Mouse (Mus musculus): ENCODE measurements at regions not wholly inside any gene's neighbourhood (a gene's known extent, or its start where the extent isn't known, plus 50 kb on each side); places are given as distances from the start of the nearest gene placed in this dataset.
"Not testable (repeated sequence)": the region's sequence is repeated elsewhere in the genome, so short reads cannot be mapped to it uniquely, and the experiment has no call there.

DNA sequence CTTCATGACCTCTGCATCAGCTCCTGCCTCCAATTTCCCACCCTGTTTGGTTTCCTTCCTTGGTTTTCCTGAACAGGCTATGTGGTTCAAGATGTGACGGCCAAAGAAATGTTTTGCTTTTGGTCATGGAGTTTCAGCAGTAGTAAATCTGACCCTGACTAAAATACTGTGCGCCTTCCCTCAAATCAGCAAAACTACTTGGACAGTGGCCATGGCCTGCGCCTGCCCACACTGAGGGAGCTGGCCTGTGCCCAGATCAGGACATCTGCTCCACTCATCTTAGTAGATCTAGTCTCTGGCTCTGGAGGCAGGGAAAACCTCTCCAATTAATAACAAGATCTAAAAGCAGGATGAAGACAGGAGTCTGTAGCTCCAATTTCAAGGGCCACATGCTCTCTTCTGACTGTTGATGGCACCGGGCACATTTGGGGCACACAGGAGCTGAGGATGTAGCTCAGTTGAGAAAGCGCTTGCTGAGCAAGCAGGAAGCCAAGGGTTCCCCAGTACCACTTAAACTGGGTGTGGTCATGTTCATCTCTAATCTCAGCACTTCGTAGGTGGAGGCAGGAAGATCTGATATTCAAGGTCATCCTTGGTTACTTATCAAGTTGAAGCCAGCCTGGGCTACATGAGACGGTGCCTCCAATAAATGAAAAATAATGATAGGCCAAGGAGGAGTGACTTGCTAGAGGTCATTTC is 96.6 kb upstream of the Mrps10 start:
- DNase-seq (ENCODE audit: low spot score in 2 of 2): peak; percentile 54 to 77

DNA sequence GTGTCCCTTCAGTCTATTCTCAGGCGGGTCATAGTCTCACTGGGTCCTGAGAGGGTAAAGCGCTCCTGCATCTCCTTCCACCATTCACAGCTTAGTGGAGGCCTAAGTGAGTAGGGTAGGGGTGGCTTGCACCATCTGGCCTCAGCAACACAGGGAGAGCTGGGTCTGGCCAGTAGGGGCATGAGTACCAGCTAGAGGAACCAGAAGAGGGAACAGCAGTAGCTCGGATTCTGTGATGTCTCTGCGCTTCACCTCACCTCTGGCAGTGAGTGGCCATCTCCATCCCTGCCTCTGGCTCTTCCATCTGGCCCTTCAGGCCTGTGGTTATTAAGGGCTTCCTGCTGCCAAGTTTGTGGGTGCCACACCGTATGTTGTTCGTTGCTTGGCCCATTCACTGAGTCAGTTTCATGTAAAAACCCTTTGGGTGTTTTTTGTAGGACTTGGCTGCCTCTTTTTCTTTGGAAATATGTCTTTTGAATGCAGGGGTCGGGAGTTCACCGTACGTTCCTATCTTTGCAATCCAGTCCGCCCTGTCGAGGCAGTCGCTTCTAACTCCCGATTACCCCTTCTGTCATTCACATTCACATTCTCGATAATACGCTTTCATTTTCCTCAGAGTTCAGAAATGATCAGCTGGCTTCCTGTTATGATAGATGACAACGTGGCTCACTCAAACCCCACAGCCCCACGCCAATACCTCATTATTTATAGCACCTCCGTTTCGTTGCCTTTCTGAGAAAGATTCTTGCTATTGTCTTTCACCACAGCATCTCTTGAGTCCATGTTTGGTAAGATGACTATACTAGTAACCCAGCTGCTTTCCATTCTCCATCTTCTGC is 99.4 kb upstream of the Mrps10 start:
- DNase-seq (ENCODE audit: low spot score in 2 of 2): no peak

DNA sequence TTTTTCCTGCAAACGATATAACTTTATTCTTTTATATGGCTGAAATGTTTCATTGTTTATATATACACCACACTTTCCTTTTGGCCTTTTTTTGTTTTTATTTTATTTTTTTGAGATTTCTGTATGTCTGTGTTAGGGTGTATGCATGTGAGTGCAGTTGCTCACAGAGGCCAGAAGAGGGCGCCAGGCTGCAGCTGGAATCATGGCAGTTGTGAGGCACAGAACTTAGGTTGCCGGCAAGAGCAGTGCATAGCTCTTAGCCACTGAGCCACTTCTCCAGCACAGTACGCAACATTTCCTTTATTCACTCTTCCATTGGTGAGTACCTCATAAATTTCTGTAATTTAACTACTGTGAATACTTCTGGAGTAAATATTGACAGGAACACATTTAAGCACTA is 100.8 kb upstream of the Mrps10 start:
- no peak for DNase-seq (ENCODE audit: low spot score in 2 of 2)

DNA sequence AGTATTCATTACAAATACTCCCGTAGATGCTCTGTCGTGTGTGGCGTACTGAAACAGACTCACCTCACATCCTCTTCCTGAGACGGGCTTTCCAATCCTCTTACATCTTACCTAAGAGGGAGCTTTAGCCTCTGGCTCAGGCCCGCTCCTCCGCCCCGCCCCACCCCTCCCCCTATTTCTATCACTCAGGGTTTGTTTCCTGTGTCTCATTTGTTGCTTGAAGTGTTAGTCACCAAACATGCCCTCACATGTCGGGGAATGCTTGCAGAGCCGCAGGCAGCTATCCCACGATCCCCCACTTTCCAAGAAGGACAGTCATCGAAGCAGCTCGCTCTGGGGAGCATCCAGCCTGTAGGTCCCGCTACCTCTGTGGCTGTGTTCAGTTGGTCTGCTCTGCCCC is 101.6 kb upstream of the Mrps10 start:
- DNase-seq (ENCODE audit: low spot score in 2 of 2): no peak

DNA sequence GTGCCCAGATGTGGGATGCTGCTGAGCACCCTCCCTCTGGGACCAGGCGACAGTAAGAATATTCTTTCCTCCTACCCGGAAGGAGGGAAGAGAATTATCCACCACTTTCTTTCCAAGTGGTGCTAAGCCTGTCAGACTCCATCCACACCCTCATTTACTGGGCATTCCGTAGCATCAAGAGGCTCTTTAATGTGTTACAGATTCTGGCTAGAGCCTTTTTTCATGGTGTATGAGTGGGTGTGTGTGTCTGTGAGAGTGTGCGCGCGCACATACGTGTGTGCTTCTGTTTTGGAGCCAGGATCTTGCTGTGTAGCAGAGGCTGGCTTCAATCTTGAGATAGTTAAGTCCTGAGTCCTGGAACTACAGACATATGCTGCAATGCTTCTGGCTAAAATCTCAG is 102.4 kb upstream of the Mrps10 start:
- DNase-seq (ENCODE audit: low spot score in 2 of 2): no peak

DNA sequence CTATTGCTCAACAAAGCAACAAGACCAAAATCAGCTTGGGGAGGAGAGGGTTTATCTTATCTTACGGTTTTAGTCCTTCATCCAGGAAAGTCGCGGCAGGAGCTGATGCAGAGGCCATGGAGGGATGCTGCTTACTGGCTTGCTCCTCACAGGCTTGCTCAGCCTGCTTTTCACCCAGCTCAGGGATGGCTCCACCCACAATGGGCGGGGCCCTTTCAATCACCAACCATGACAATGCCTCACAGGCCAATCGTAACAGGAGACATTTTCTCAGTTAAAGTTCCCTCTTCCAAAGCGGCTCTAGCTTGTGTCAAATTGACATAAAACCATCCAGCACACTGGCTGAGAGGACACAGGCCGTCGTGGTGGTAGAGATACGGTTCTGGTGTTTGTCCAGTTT is 105.7 kb upstream of the Mrps10 start:
- DNase-seq (ENCODE audit: low spot score in 2 of 2): no peak

DNA sequence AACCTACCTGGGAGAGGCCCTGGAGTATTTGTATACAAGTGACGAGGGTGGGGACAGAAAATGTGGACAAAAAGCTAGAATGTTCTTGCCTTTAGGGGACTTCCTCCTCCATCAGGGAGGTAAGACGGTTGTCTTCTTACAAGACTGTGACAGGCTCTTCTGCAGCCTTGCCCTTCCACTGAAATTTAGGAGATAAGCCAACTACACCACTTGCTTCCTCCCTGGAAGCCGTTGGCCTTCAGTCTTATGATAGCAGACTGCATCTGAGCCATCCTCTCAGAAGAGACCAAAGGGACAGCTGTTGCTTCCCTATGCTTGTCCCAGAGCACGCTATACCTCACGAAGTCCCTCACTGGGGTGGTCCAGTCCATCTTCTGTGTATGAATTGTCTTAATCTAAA is 106.5 kb upstream of the Mrps10 start:
- DNase-seq (ENCODE audit: low spot score in 2 of 2): no peak

DNA sequence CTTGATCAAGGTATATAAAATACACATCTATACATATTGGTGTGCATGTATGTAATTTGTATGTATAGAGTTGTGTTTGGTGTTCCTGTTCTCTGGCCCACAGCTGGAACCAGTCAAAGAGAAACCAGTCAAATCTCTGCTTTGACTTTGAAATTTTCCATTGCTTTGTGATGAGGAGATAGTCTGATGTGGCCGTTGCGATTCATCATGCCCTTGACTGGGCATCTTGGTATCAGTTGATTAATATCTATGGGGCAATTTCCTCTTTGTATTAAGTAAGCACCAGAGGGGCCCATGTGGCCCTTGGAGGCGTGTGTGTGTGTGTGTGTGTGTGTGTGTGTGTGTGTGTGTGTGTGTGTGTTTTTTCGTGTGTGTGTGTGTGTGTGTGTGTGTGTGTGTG is 107.7 kb upstream of the Mrps10 start:
- no peak for DNase-seq (ENCODE audit: low spot score in 2 of 2)

DNA sequence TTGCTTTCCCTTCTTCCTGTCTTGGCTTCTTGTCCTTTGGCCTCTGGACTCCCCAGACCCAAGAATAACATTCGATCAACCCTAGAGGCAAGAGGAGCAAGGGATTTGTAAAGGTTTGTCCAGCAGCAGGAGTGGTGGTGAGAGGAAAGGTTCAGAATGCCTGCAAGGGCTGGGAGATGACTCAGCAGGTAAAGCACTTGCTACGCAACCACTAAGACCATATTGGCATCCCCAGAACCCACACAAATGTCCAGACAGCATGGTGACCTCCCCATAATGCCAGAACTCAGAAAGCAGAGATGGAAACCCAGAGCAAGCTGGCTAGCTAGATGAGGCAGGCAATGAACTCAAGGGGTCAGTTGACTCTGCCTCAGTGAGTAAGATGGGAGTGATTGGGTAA is 110.4 kb upstream of the Mrps10 start:
- DNase-seq (ENCODE audit: low spot score in 2 of 2): no peak

DNA sequence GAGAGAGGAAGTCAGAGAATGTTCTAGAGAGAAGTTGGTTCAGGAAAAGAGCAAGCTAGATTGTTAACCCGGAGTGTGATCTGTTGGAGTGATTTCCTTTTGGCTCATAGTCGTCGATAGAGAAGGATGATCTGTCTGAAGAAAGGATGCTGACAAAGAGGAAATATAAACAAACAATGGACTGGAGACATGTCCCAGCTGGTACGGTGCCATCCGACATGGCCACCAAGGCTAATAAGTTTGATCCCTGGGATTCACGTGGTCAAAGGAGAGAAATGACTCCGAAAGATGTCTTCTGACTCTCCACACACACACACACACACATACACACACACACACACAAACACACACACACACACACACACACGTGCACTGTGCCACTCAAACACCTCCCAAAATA is 113.5 kb upstream of the Mrps10 start:
- DNase-seq (ENCODE audit: low spot score in 2 of 2): no peak

DNA sequence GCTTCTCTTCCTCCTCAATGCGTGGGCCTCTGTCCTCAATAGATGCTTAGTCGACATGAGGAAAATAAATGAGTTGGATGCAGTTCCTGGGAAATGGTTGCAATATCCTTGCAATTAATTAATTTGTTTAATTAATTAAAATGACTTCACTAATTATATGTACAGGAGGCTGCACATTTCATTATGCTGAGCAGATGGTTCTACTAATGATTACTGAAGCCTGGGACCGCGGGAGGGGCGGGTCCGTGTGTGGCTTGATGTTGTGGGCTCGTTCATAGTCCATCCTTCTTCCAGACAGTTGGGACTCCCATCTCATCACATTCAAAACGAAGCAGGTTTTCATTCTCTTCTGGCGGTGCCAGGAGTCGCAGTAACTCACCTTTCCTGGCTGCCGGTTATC is 114.7 kb upstream of the Mrps10 start:
- DNase-seq (ENCODE audit: low spot score in 2 of 2): no peak

DNA sequence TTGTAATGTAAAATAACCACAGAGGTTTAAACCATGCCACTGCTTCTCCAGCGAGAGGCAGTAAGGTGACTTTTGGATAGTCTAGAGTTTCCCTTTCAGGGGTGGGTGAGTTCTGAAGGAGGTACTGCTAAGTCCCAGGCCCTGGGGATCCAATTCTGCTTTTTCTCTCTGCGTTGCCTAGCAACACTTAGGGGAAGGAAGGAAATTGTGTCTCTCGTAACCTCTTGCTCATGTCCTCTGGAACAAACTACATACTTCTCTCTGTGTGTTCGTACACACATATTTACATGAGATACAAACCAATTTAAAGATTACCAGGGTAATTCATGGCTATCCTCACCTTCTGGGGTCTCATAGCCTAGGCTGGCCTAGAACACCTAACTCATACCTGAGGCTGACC is 118.7 kb upstream of the Mrps10 start:
- DNase-seq (ENCODE audit: low spot score in 2 of 2): no peak

DNA sequence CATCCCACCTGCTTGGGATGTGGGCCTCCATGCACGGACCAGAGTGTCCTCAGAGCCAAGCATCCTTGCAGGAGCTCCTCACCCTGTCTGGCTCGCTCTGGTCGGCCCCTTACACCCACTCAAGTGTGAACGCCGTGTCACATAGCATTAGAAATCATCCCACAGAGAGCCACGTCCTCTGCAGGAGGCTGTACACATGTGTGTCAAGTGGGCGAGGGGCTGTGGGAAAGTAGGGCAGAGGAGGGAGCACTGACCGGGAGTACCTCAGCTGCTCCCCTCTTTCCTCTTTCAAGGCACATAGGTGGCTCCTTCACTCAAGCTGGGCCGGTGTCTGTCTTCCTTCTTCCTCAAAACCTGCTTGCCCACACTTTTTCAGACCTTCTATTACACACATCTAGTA is 119.5 kb upstream of the Mrps10 start:
- DNase-seq (ENCODE audit: low spot score in 2 of 2): no peak

DNA sequence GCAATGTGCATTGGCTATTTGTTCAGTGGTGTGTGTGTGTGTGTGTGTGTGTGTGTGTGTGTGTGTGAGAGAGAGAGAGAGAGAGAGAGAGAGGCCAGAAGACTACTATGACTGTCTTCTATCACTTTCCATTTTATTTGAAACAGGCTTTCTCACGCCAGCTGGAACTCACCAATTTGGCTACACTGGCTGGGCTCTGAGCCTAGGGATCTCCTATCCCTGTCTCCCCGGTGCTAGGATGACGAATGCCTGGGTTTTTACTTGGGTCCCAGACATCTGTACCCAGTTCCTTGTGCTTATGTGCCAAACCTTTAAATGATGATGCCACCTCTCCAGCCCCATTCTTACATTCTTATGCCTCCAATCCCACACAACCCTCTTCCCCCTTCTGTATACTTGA is 120.6 kb upstream of the Mrps10 start:
- DNase-seq (ENCODE audit: low spot score in 2 of 2): peak in 1 of 2 experiments; percentile 42

DNA sequence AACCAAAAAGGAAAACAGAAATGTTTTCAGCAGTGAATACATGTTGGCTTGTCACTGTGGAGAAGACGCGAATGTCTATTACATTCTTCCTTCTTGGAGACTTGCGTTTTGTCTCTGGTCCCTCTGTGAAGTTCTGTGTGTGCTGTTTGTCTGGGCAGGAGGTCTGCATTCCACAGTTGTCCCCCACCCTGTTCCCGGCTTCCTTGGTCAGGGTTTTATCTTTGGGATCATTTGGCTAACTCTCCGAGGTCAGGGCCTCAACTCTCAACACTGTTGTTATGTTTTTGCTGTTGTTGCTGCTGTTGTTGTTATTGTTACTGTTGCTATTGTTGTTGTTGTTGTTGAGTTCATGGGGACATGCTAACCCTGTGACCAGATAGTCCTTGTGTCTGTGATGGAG is 121.2 kb upstream of the Mrps10 start:
- DNase-seq (ENCODE audit: low spot score in 2 of 2): no peak

DNA sequence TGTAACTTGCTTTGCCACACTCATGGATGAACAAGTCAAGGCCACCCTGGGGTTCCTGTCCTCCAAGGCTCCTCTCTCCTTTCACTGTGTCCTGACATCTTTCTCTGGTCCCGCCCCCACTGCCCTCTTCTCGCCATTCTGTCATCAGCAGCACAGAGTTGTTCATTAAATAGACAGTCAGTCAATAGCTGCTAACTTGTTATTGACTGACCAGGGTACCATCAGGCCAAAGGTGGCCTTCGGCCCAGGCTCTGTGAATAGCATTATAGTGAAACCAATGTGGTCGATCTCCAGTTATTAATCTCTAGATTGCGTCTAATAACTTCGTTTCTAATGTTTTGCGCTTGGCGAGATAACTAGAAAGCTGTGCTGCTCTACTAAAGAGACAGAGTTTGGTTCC is 122.1 kb upstream of the Mrps10 start:
- DNase-seq (ENCODE audit: low spot score in 2 of 2): no peak

DNA sequence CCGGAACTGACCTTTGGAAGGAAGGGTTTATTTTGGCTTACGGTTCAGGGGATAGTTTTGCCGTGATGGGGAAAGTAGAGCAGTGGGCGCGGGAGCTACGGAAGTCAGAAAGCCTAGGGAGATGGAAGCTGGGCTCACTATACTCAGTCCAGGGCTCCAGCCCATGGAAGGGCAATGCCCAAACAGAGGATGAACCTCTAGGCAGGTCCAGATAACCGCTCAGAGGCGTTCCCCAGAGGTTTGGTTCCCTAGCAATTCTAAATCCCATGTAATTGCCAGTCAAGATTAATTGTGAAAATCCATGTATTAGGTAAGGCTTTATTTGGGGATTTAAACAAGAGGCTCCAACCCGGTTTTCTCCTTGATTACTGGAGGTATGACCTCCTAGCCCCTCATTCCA is 123.1 kb upstream of the Mrps10 start:
- no peak for DNase-seq (ENCODE audit: low spot score in 2 of 2)

DNA sequence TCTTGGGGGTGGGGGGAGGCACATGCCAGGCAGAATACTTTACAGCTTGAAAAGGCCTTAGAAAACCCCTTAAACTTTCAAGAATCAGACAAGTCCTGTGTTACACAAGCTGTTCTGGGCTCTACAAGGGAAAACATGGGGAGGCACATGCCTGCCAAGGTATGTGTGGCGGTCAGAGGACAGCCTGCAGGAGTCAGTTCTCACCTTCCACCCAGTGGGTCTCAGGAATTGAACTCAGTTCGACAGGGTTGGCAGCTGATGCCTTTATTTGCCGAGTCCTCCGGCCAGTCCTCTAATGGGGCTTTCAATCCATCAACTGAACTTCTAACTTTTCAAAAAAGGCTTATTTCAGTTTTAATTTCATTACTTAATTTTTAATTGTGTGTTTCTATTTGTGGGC is 129.6 kb upstream of the Mrps10 start:
- no peak for DNase-seq (ENCODE audit: low spot score in 2 of 2)

DNA sequence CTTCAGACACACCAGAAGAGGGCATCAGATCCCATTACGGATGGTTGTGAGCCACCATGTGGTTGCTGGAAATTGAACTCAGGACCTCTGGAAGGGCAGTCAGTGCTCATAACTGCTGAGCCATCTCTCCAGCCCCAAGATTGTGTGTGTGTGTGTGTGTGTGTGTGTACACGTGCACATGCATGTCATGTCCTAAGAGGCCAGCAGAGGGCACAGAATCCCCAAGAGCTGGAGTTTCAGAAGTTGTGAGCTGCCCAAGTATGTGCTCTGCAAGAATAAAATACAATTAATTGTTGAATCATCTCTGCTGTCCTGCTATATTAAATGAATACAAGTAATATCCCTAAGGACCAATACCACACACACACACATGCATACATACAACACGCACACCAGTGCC is 130.8 kb upstream of the Mrps10 start:
- not testable (repeated sequence) for DNase-seq (ENCODE audit: low spot score in 2 of 2)

DNA sequence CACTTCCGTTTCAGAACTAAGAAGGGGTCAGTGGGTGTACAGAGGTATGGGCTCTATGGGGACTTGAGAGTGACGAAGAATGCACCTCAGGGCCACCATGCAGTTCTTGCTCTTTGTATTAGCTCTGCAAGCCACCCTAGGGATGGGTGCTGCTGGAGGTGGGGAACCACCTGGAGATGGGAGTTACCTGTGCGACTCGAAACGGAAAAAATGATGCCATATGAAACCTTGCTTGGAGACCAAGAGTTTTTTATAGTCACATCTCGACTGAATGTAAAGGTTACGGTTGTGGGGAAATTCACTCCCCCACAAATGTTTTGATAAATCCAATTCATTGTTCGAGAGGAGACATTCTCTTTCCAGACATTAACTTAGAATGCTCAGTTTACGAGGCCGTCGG is 134.3 kb upstream of the Mrps10 start:
- DNase-seq (ENCODE audit: low spot score in 2 of 2): no peak

DNA sequence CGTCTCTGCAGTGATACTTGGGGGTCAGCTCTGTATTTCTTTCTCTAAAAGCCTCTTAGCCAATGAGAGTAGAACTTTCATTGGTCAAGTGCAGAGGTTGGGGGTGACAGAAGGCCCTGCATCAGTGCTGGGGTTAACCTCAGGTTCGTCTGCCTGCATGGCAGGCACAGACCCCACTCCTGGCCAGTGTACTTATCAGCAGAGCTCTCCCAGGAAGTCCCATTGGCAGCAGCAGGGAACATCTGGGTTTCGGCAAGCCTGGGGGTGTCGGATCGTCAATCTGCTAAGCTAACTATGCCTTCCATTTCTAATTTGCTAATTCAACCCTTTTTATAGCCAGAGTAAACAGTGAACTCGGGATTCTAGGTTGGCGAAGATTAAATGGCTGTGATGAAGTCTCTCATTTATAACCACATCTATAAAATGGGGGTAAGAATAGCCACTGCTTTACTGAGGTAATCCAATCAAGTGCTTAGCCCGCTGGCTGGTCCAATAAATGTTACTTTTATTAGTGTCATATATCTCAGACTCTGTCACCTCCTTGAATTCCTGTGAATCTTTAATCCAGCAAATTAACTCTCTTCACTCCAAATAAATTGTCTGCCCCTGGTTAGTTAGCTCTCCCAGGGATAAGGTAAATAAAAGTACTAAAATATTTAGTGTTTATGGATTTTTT is 135.5 kb upstream of the Mrps10 start:
- DNase-seq (ENCODE audit: low spot score in 2 of 2): no peak

DNA sequence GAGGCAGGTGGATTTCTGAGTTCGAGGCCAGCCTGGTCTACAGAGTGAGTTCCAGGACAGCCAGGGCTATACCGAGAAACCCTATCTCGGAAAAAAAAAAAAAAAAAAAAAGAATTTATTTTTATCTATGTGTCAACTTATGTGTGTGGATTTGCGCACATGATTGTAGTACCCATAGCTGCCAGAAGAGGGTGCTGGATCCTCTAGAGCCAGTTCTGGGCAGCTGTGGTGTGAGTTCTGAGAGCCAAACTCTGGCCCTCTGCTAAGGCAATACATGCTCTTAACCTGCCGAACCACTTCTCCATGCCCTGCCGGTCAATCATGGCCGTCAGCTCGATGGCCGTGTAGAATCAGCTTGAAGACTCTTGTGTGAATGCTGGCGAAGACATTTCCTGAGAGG is 138.0 kb upstream of the Mrps10 start:
- no peak for DNase-seq (ENCODE audit: low spot score in 2 of 2)

DNA sequence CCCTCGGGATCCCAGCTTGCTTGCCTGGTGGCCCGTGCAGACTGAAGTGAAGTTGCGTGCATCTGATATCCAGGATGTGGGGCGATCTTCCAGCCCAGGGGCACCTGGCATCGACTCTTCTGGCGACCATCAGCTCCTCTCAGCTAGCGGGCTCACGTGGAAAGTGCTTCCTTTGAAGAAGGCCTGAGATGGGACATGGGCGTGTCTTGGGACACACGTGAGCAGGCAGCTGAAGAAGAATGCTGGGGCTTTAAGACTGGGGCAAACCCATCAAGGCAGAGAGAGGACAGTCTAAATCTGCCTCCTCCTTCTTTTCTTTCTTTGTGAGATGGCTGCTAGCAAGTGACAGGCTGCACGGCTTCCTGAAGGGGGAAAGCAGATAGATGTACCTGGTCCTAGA is 142.3 kb upstream of the Mrps10 start:
- no peak for DNase-seq (ENCODE audit: low spot score in 2 of 2)
